Mouse (Mus musculus) stomach, postnatal 0 days (tissue): ENCODE data around the gene Ttc30a1.

ENCODE experiments used
- CTCF ChIP-seq: IDR thresholded peaks from 2 replicates; pipeline ENCODE4 v1.5.1; 2016; ENCODE audit warnings: antibody characterized with exemption, low read depth, mild to moderate bottlenecking, moderate library complexity
- EP300 ChIP-seq: optimal IDR thresholded peaks from 2 replicates; pipeline ENCODE3; 2016; ENCODE audit warnings: antibody characterized with exemption

GRCm38 (mm10) chr2:75998692-75999091 lies 16.9 kb upstream of the Ttc30a1 start:
- no peak for TF ChIP-seq EP300
- TF ChIP-seq CTCF: no peak
